Comparison of ENCODE assay signal across 8 mouse cellular contexts in genomic region chr8:70158069-70158853, GRCm38 (mm10). TPM values are rescaled to one million over a fixed set of nuclear protein-coding genes. Genes with fewer than 3 reads are reported as not detected.
DNase-seq lines count a peak whose midpoint lies in the region; ATAC-seq lines count a peak whose summit lies in the region.

No protein-coding gene starts in this region.

- peak overlapping the region; percentile 76 for H3K27ac ChIP-seq in hindbrain, embryonic 10.5 days

- H3K9me3 ChIP-seq in hindbrain, embryonic 10.5 days: no peaks in the 10 kb centered on the region
- no peaks in the 10 kb centered on the region for H3K9me3 ChIP-seq in megakaryocyte, embryonic 14.5 days

- 12% methylated on average over 40 of the region's 40 CpGs for WGBS in hindbrain, embryonic 10.5 days

- DNase-seq in NIH3T3 (ENCODE audit: low read depth): peak; percentile 73
- DNase-seq in cerebellum, adult 8-10 months: peak; percentile 39
- peak; percentile 88 for DNase-seq in hindbrain, embryonic 10.5 days (ENCODE audit: low spot score)
- DNase-seq in layer of hippocampus, postnatal 36 days: peak; percentile 50 to 64
- peak; percentile 46 to 65 for DNase-seq in right cerebral cortex, adult 2 months (ENCODE audit: low spot score in 2 of 2)
- DNase-seq in urinary bladder, postnatal 4 days (ENCODE audit: low spot score in 2 of 2): peak; percentile 71

- peaks cover 28% of the 10 kb centered on the region for H3K4me1 ChIP-seq in hindbrain, embryonic 10.5 days (replicated peaks)
- H3K4me1 ChIP-seq in megakaryocyte, embryonic 14.5 days: peaks cover 25% of the 10 kb centered on the region

- peak; percentile 90 for ATAC-seq in frontal cortex, adult (ENCODE audit: low TSS enrichment)

- peaks cover 32% of the 10 kb centered on the region for H3K27me3 ChIP-seq in hindbrain, embryonic 10.5 days (ENCODE audit: insufficient read depth, poor library complexity, severe bottlenecking)
- H3K27me3 ChIP-seq in megakaryocyte, embryonic 14.5 days (replicated peaks): peaks cover 64% of the 10 kb centered on the region

- peak overlapping the region; percentile 57 for H3K4me3 ChIP-seq in hindbrain, embryonic 10.5 days
- peak overlapping the region; percentile 92 for H3K4me3 ChIP-seq in megakaryocyte, embryonic 14.5 days (replicated peaks)

- no peaks in the 10 kb centered on the region for H3K36me3 ChIP-seq in hindbrain, embryonic 10.5 days
- no peaks in the 10 kb centered on the region for H3K36me3 ChIP-seq in megakaryocyte, embryonic 14.5 days (replicated peaks; ENCODE audit: low read length)

RNA-seq across cellular contexts. Expression of gene Tmem161a, which starts 13.9 kb away (rescaled TPM):
- polyA plus RNA-seq in hindbrain, embryonic 10.5 days (2016; fragmentation: Nextera tagmentation; extraction: Ambion mirVana): 56.2 and 64.9 TPM in 2 replicates
- 10 to 100 TPM; 43.5 to 57.1 TPM for total RNA-seq in layer of hippocampus, postnatal 36 days (2021)
- polyA plus RNA-seq in megakaryocyte, embryonic 14.5 days (2012; ENCODE audit: insufficient read depth, low replicate concordance): 63.2 and 162 TPM in 2 replicates

RNA-seq across cellular contexts. Expression of gene Mef2b, which starts 18.8 kb away (rescaled TPM):
- polyA plus RNA-seq in hindbrain, embryonic 10.5 days (2016; fragmentation: Nextera tagmentation; extraction: Ambion mirVana): 0.58 and 0.76 TPM in 2 replicates
- total RNA-seq in layer of hippocampus, postnatal 36 days (2021): under 1 TPM; 0.27 to 0.38 TPM
- polyA plus RNA-seq in megakaryocyte, embryonic 14.5 days (2012; ENCODE audit: insufficient read depth, low replicate concordance): 1.3 and 1.9 TPM in 2 replicates

RNA-seq across cellular contexts. Expression of gene Borcs8, which starts 19.0 kb away (rescaled TPM):
- polyA plus RNA-seq in hindbrain, embryonic 10.5 days (2016; fragmentation: Nextera tagmentation; extraction: Ambion mirVana): 46.9 and 48.3 TPM in 2 replicates
- total RNA-seq in layer of hippocampus, postnatal 36 days (2021): 10 to 100 TPM; 43.9 to 50.8 TPM
- polyA plus RNA-seq in megakaryocyte, embryonic 14.5 days (2012; ENCODE audit: insufficient read depth, low replicate concordance): 20.7 and 53.5 TPM in 2 replicates

RNA-seq across cellular contexts. Expression of gene Rfxank, which starts 19.3 kb away (rescaled TPM):
- polyA plus RNA-seq in hindbrain, embryonic 10.5 days (2016; fragmentation: Nextera tagmentation; extraction: Ambion mirVana): 19.5 and 20.6 TPM in 2 replicates
- 10 to 100 TPM; 14.0 to 15.3 TPM for total RNA-seq in layer of hippocampus, postnatal 36 days (2021)
- 8.9 and 18.5 TPM in 2 replicates for polyA plus RNA-seq in megakaryocyte, embryonic 14.5 days (2012; ENCODE audit: insufficient read depth, low replicate concordance)

RNA-seq across cellular contexts. Expression of gene Nr2c2ap, which starts 27.1 kb away (rescaled TPM):
- 37.0 and 38.0 TPM in 2 replicates for polyA plus RNA-seq in hindbrain, embryonic 10.5 days (2016; fragmentation: Nextera tagmentation; extraction: Ambion mirVana)
- 10 to 100 TPM; 25.4 to 30.5 TPM for total RNA-seq in layer of hippocampus, postnatal 36 days (2021)
- 14.3 TPM in 1 of 2 replicates, not detected in the other for polyA plus RNA-seq in megakaryocyte, embryonic 14.5 days (2012; ENCODE audit: insufficient read depth, low replicate concordance)

Comparison
In these comparisons a context has a peak if more than half of its experiments do, and no peak if none do; other contexts are left out.
1. Peak in every context shown above with its lines: DNase-seq, ATAC-seq, H3K4me3 ChIP-seq and H3K27ac ChIP-seq.